Mouse (Mus musculus) midbrain, postnatal 0 days (tissue): ENCODE data around the gene Zfp385b. TPM values are rescaled to one million over a fixed set of nuclear protein-coding genes. Genes with fewer than 3 reads are reported as not detected.

Experiments used
- ATAC-seq: fragments of 200-750 bp; cut with Nextera tagmentation; 2 replicates; pipeline ENCODE4 v1.8.0; 2017; ENCODE audit warnings: moderate number of reproducible peaks, mild to moderate bottlenecking, moderate TSS enrichment, moderate library complexity; ENCODE audit not compliant: low FRiP score
- DNase-seq: peaks from one replicate; pipeline ENCODE4 v3.0.0-alpha.2; 2015; ENCODE audit warnings: low spot score
- H3K27ac ChIP-seq: fragments of 300-500 bp; sonication (generic); 2 replicates; pipeline ENCODE4 v1.5.1; 2014; ENCODE audit warnings: low read depth, mild to moderate bottlenecking, low read length, mixed read lengths
- H3K27me3 ChIP-seq: fragments of 300-500 bp; sonication (generic); 2 replicates; pipeline ENCODE4 v1.6.1; 2014; ENCODE audit warnings: low read length, control low read depth, mixed read lengths; ENCODE audit not compliant: insufficient read depth
- H3K36me3 ChIP-seq: fragments of 300-500 bp; sonication (generic); 2 replicates; pipeline ENCODE4 v1.6.1; 2014; ENCODE audit warnings: low read length, control low read depth, mixed read lengths; ENCODE audit not compliant: insufficient read depth
- H3K4me1 ChIP-seq: fragments of 300-500 bp; sonication (generic); 2 replicates; pipeline ENCODE4 v1.6.1; 2014; ENCODE audit warnings: mild to moderate bottlenecking, control low read depth, antibody characterized with exemption, low read length, mixed read lengths; ENCODE audit not compliant: insufficient read depth
- H3K4me2 ChIP-seq: fragments of 300-500 bp; sonication (generic); 2 replicates; pipeline ENCODE4 v1.6.1; 2014; ENCODE audit warnings: low read depth, mild to moderate bottlenecking, low read length, mixed read lengths; ENCODE audit not compliant: poor library complexity, severe bottlenecking
- H3K4me3 ChIP-seq: fragments of 300-500 bp; sonication (generic); 2 replicates; pipeline ENCODE4 v1.5.1; 2014; ENCODE audit warnings: low read depth, mild to moderate bottlenecking, low read length, moderate library complexity
- H3K9ac ChIP-seq: fragments of 300-500 bp; sonication (generic); replicated peaks from 2 replicates; pipeline ENCODE4 v1.6.1; 2014; ENCODE audit warnings: mild to moderate bottlenecking, low read length, moderate library complexity, mixed read lengths; ENCODE audit not compliant: poor library complexity, severe bottlenecking
- H3K9me3 ChIP-seq: fragments of 300-500 bp; sonication (generic); 2 replicates; pipeline ENCODE4 v1.6.1; 2016; ENCODE audit warnings: low read length, control low read depth
- CTCF ChIP-seq: IDR thresholded peaks from 2 replicates; pipeline ENCODE4 v1.5.1; 2016; ENCODE audit warnings: antibody characterized with exemption, mild to moderate bottlenecking
- WGBS: fragments of 180-500 bp; shearing (Covaris S2); extraction: QIAGEN DNeasy Blood & Tissue Kit; methylation state at CpG from one replicate; pipeline ENCODE4 v1.1.7; 2014; 5-methylcytosine and 5-hydroxymethylcytosine counted together
- polyA plus RNA-seq: library from polyadenylated mRNA; unstranded; fragments of >200 nt; fragmentation: Nextera tagmentation; extraction: Ambion mirVana; gene quantifications from 2 replicates; pipeline ENCODE4 v1.2.1, GENCODE M21; 2015
- total RNA-seq: library from RNA; depleted of rRNA; stranded (reverse); fragments of >200 nt; gene quantifications from 2 replicates; pipeline ENCODE4 v1.2.3, GENCODE M21; 2014; rRNA removed

The Zfp385b gene
- total RNA-seq = 11.8 and 12.3 TPM in 2 replicates
- polyA plus RNA-seq = 16.6 and 17.6 TPM in 2 replicates

DNA sequence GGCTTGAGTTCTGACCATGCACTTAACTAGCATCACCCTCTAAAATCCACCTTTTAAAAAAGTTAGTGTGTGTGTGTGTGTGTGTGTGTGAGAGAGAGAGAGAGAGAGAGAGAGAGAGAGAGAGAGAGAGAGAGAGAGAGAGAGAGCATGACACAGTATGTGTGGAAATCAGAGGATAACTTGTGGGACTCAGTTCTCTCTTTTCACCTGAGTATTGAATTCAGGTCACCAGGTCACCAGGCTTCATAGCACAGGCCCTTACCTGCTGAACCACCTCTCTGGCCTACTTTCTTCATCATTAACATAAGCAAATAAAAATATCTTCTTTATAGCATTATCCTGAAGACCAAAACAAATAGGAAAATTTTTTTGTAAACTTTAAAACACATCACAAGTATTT is at the start of gene Zfp385b:
TSS of gene Zfp385b (minus strand) at position 101 of the 400 bp plus-strand sequence.
- Histone ChIP-seq H3K9ac (no peak within 1 kb of the TSS), H3K4me3 (no peak within 1 kb of the TSS), H3K9me3 (no peaks in the 10 kb centered on the region), H3K4me1 (no peaks in the 10 kb centered on the region), H3K4me2 (no peak within 1 kb of the TSS), H3K36me3 (no peaks in the 10 kb centered on the region), H3K27me3 (peaks cover 4% of the 10 kb centered on the region), H3K27ac (no peak within 1 kb of the TSS)
- ATAC-seq (no peak), DNase-seq (no peak)
- TF ChIP-seq CTCF = no peak

GRCm38 (mm10) chr2:77863934-77864333 is 44.5 kb upstream of the Zfp385b start:
- H3K4me2 ChIP-seq = no peak overlapping the region
- WGBS = 83% methylated on average over 6 of the region's 6 CpGs
- no peak overlapping the region for H3K9ac ChIP-seq
- H3K27me3 ChIP-seq = no peaks in the 10 kb centered on the region
- H3K9me3 ChIP-seq = no peaks in the 10 kb centered on the region
- no peak for TF ChIP-seq CTCF
- ATAC-seq (no peak), DNase-seq (no peak)
- no peak overlapping the region for H3K4me3 ChIP-seq
- no peaks in the 10 kb centered on the region for H3K4me1 ChIP-seq
- H3K36me3 ChIP-seq = no peaks in the 10 kb centered on the region
- no peak overlapping the region for H3K27ac ChIP-seq

DNA sequence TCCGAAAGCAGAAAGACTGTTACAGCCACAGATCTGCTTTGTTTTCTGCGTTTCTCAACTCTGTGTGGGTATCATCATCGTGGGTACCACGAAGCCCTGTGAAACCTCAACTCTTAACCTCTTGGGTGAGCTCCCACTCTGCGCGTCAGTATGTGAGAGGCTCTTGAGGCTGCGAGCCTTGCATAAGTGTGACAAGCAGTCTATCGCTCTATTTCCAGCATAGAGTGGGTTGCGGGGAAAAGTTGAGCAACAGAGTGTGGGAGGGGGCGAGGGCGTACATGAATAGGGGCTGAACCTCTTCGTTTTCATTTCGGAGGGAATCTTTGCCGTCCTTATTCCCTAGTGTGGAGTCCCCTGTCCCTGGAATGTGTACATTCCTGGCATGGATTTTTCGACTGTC is 44.1 kb upstream of the Zfp385b start:
- ATAC-seq (no peak), DNase-seq (no peak)
- WGBS = 83% methylated on average over 15 of the region's 15 CpGs

DNA sequence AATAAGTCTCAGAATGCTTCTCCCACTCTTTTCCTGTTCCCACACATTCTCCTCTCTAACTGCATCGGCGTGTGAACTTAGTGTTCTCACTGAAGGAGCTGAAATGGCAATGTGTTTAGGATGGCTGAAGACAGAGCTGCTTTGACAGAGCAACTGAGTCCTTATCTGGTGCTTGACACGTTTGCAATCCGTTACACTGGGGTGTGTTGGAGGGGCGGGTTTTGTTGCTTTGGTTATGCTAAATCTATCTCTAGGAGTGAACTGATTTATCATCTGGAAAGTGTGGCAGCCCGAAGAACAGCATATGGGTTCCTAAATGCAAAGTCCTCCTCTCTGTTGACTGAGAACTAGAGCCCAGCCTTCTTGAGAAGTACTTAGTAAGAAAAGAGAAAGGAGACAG is 22.0 kb upstream of the Zfp385b start:
- no peak for DNase-seq
- Histone ChIP-seq H3K36me3 (no peaks in the 10 kb centered on the region), H3K9me3 (no peaks in the 10 kb centered on the region), H3K27ac (no peak overlapping the region), H3K9ac (no peak overlapping the region), H3K4me3 (no peak overlapping the region), H3K4me1 (no peaks in the 10 kb centered on the region), H3K4me2 (no peak overlapping the region), H3K27me3 (no peaks in the 10 kb centered on the region)
- no peak for TF ChIP-seq CTCF
- WGBS = 71% methylated on average over 6 of the region's 6 CpGs
- no peak for ATAC-seq

More for the DNA sequence above, 44.1 kb upstream of the Zfp385b start:
- Histone ChIP-seq H3K4me3 (no peak overlapping the region), H3K9ac (no peak overlapping the region), H3K9me3 (no peaks in the 10 kb centered on the region), H3K4me2 (no peak overlapping the region), H3K36me3 (no peaks in the 10 kb centered on the region), H3K27ac (no peak overlapping the region), H3K27me3 (no peaks in the 10 kb centered on the region), H3K4me1 (no peaks in the 10 kb centered on the region)
- TF ChIP-seq CTCF = no peak

- no peaks in the 10 kb centered on the region for H3K36me3 ChIP-seq
- 92% methylated on average over 17 of the region's 17 CpGs for WGBS
- H3K27me3 ChIP-seq = no peaks in the 10 kb centered on the region
- no peak overlapping the region for H3K4me3 ChIP-seq
- no peaks in the 10 kb centered on the region for H3K4me1 ChIP-seq
- DNase-seq (no peak), ATAC-seq (no peak)
- TF ChIP-seq CTCF = no peak
- no peak overlapping the region for H3K4me2 ChIP-seq
- H3K27ac ChIP-seq = no peak overlapping the region
- no peaks in the 10 kb centered on the region for H3K9me3 ChIP-seq
- H3K9ac ChIP-seq = no peak overlapping the region
Observed at GRCm38 (mm10) chr2:77839587-77839986, 20.1 kb upstream of the Zfp385b start.

DNA sequence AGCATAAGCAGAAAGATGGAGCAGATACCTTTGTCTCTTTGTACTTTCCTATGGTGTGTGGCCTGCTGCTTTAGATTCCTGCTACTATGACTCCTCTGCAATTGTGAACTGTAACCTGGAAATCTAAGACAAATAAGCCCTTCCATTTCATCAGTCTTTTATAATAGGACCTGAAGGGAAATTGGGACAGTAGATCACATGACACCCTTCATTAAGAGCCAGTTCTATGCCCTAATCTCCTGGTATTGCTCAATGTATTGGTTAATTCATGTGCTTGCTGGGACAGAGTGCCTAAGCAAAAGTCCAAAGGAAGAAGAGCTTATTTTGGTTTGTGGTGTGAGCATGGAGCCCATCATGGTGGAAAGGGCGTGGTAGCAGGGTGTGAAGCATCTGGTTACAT is 19.2 kb upstream of the Zfp385b start:
- DNase-seq = no peak
- WGBS = 89% methylated on average over 1 of the region's 1 CpGs
- Histone ChIP-seq H3K9me3 (no peaks in the 10 kb centered on the region), H3K4me2 (no peak overlapping the region), H3K4me3 (no peak overlapping the region), H3K27me3 (no peaks in the 10 kb centered on the region), H3K4me1 (no peaks in the 10 kb centered on the region), H3K36me3 (no peaks in the 10 kb centered on the region), H3K27ac (no peak overlapping the region), H3K9ac (no peak overlapping the region)
- ATAC-seq = no peak
- TF ChIP-seq CTCF = no peak
